ENCODE assay signal across 8 mouse cellular contexts in genomic region chr9:37782766-37783260, GRCm38 (mm10). TPM values are rescaled to one million over a fixed set of nuclear protein-coding genes. Genes with fewer than 3 reads are reported as not detected.
A peak's percentile ranks its signal among the peaks of the same experiment; 100 is the strongest.
DNase-seq lines count a peak whose midpoint lies in the region; ATAC-seq lines count a peak whose summit lies in the region.

No protein-coding gene starts in this region.

- no peaks in the 10 kb centered on the region for H3K36me3 ChIP-seq in heart, embryonic 11.5 days (ENCODE audit: control insufficient read depth, insufficient read depth, low read length)
- no peaks in the 10 kb centered on the region for H3K36me3 ChIP-seq in kidney, embryonic 16.5 days (ENCODE audit: insufficient read depth, low read length)

- 5% methylated on average over 7 of the region's 7 CpGs for WGBS in heart, embryonic 11.5 days (ENCODE audit: insufficient replicate concordance)
- WGBS in kidney, embryonic 16.5 days, result 6% methylated on average over 7 of the region's 7 CpGs

- H3K9ac ChIP-seq in heart, embryonic 11.5 days (ENCODE audit: low read depth, low read length), result peak overlapping the region; percentile 69
- H3K9ac ChIP-seq in kidney, embryonic 16.5 days (replicated peaks; ENCODE audit: low read length), result peak overlapping the region; percentile 64

- H3K9me3 ChIP-seq in heart, embryonic 11.5 days (replicated peaks; ENCODE audit: control insufficient read depth, low read length), result no peaks in the 10 kb centered on the region
- H3K9me3 ChIP-seq in kidney, embryonic 16.5 days (ENCODE audit: low read length), result no peaks in the 10 kb centered on the region

- no peaks in the 10 kb centered on the region for H3K27me3 ChIP-seq in heart, embryonic 11.5 days (ENCODE audit: control insufficient read depth, insufficient read depth, low read length)
- H3K27me3 ChIP-seq in kidney, embryonic 16.5 days (ENCODE audit: insufficient read depth, low read length), result no peaks in the 10 kb centered on the region

- peak overlapping the region; percentile 25 for H3K4me3 ChIP-seq in heart, embryonic 11.5 days (ENCODE audit: low read depth, low read length)
- peak overlapping the region; percentile 29 for H3K4me3 ChIP-seq in kidney, embryonic 16.5 days (ENCODE audit: low read length)

- ATAC-seq in heart, embryonic 11.5 days (replicated peaks; ENCODE audit: insufficient number of reproducible peaks, low FRiP score, low TSS enrichment), result peak; percentile 80
- peak; percentile 93 for ATAC-seq in kidney, embryonic 16.5 days (ENCODE audit: low FRiP score, low TSS enrichment)
- ATAC-seq in erythroid progenitor cell, adult 5-6 weeks (replicated peaks; ENCODE audit: low FRiP score, poor library complexity, severe bottlenecking), result no peak
- ATAC-seq in megakaryocyte, adult 5-6 weeks (ENCODE audit: poor library complexity, severe bottlenecking), result no peak

- H3K4me2 ChIP-seq in heart, embryonic 11.5 days, result peak overlapping the region; percentile 59
- peak overlapping the region; percentile 53 for H3K4me2 ChIP-seq in kidney, embryonic 16.5 days (replicated peaks; ENCODE audit: low read depth, low read length)

- intact Hi-C loops in left cerebral cortex, postnatal 14 days (cut with DNase I), result no loop called here

- DNase-seq in left cerebral cortex, postnatal 14 days (ENCODE audit: low spot score in 2 of 2), result peak; percentile 8 to 9
- DNase-seq in left cerebral cortex, adult 9 months (ENCODE audit: low spot score in 2 of 2), result no peak
- peak; percentile 14 for DNase-seq in brain, embryonic 18.5 days (ENCODE audit: low read depth, low spot score)
- DNase-seq in lung, postnatal 4 days, result peak; percentile 4 to 25

- H3K27ac ChIP-seq in heart, embryonic 11.5 days (ENCODE audit: low read depth, low read length), result peak overlapping the region; percentile 29; the same call in 1 of the 2 replicates
- H3K27ac ChIP-seq in kidney, embryonic 16.5 days (ENCODE audit: low read length), result peak overlapping the region; percentile 65; the same call in 1 of the 2 replicates

- H3K4me1 ChIP-seq in heart, embryonic 11.5 days (ENCODE audit: control insufficient read depth, insufficient read depth, low read length), result peaks cover 4% of the 10 kb centered on the region
- H3K4me1 ChIP-seq in kidney, embryonic 16.5 days (ENCODE audit: insufficient read depth, low read length), result peaks cover 7% of the 10 kb centered on the region

RNA-seq across cellular contexts. Expression of gene Olfr875, which starts 11.2 kb away (rescaled TPM):
- not detected for total RNA-seq in left cerebral cortex, postnatal 14 days (2021)
- polyA plus RNA-seq in heart, embryonic 11.5 days (2014; fragmentation: Nextera tagmentation; extraction: Ambion mirVana), result not detected in 2 replicates
- 0.16 TPM in 1 of 2 replicates, not detected in the other for polyA plus RNA-seq in kidney, embryonic 16.5 days (2015; fragmentation: Nextera tagmentation; extraction: Ambion mirVana)
- not detected in 2 replicates for total RNA-seq in erythroid progenitor cell, adult 5-6 weeks (2015; ENCODE audit: low replicate concordance)
- not detected in 2 replicates for total RNA-seq in erythroid progenitor cell, adult 5-6 weeks (2017; ENCODE audit: low replicate concordance)
- total RNA-seq in megakaryocyte, adult 5-6 weeks (2015), result not detected in 2 replicates
- total RNA-seq in megakaryocyte, adult 5-6 weeks (2017), result not detected in 2 replicates

RNA-seq across cellular contexts. Expression of gene Olfr876, which starts 20.0 kb away (rescaled TPM):
- total RNA-seq in left cerebral cortex, postnatal 14 days (2021), result not detected
- not detected in 2 replicates for polyA plus RNA-seq in heart, embryonic 11.5 days (2014; fragmentation: Nextera tagmentation; extraction: Ambion mirVana)
- polyA plus RNA-seq in kidney, embryonic 16.5 days (2015; fragmentation: Nextera tagmentation; extraction: Ambion mirVana), result not detected in 2 replicates
- total RNA-seq in erythroid progenitor cell, adult 5-6 weeks (2015; ENCODE audit: low replicate concordance), result not detected in 2 replicates
- total RNA-seq in erythroid progenitor cell, adult 5-6 weeks (2017; ENCODE audit: low replicate concordance), result not detected in 2 replicates
- not detected in 2 replicates for total RNA-seq in megakaryocyte, adult 5-6 weeks (2015)
- not detected in 2 replicates for total RNA-seq in megakaryocyte, adult 5-6 weeks (2017)

RNA-seq across cellular contexts. Expression of gene Olfr874, which starts 37.9 kb away (rescaled TPM):
- not detected for total RNA-seq in left cerebral cortex, postnatal 14 days (2021)
- not detected in 2 replicates for polyA plus RNA-seq in heart, embryonic 11.5 days (2014; fragmentation: Nextera tagmentation; extraction: Ambion mirVana)
- polyA plus RNA-seq in kidney, embryonic 16.5 days (2015; fragmentation: Nextera tagmentation; extraction: Ambion mirVana), result not detected in 2 replicates
- total RNA-seq in erythroid progenitor cell, adult 5-6 weeks (2015; ENCODE audit: low replicate concordance), result not detected in 2 replicates
- not detected in 2 replicates for total RNA-seq in erythroid progenitor cell, adult 5-6 weeks (2017; ENCODE audit: low replicate concordance)
- not detected in 2 replicates for total RNA-seq in megakaryocyte, adult 5-6 weeks (2015)
- total RNA-seq in megakaryocyte, adult 5-6 weeks (2017), result not detected in 2 replicates

Comparison
In these comparisons a context has a peak if more than half of its experiments do, and no peak if none do; other contexts are left out.
1. DNase-seq: peak in left cerebral cortex, postnatal 14 days (2 of 2), brain, embryonic 18.5 days (single experiment) and lung, postnatal 4 days (2 of 2); none in left cerebral cortex, adult 9 months (0 of 2).
2. ATAC-seq: peak in heart, embryonic 11.5 days (single experiment) and kidney, embryonic 16.5 days (single experiment); none in erythroid progenitor cell, adult 5-6 weeks (single experiment) and megakaryocyte, adult 5-6 weeks (single experiment).